Mouse (Mus musculus) cerebral cortex, adult 2 months (tissue): ENCODE results near the gene Mthfd1l.

Source experiments
- WGBS: fragments of 180-500 bp; shearing (Covaris S2); methylation state at CpG from one replicate; pipeline ENCODE4 v1.1.7; 2018; 5-methylcytosine and 5-hydroxymethylcytosine counted together

Gene Mthfd1l

GRCm38 (mm10) chr10:4083609-4084008 is 110.7 kb downstream of the Mthfd1l start:
- 82% methylated on average over 9 of the region's 9 CpGs for WGBS

GRCm38 (mm10) chr10:4084907-4085306 is 112.0 kb downstream of the Mthfd1l start:
- WGBS, result 86% methylated on average over 4 of the region's 4 CpGs

- 77% methylated on average over 7 of the region's 7 CpGs for WGBS
Measured at GRCm38 (mm10) chr10:4085363-4086141, 112.6 kb downstream of the Mthfd1l start.

GRCm38 (mm10) chr10:4087563-4087962 is 114.6 kb downstream of the Mthfd1l start:
- WGBS, result 46% methylated on average over 3 of the region's 3 CpGs

- 77% methylated on average over 7 of the region's 7 CpGs for WGBS
Measured at GRCm38 (mm10) chr10:4088744-4089414, 116.0 kb downstream of the Mthfd1l start.

GRCm38 (mm10) chr10:4089885-4090284 is 117.0 kb downstream of the Mthfd1l start:
- WGBS, result 88% methylated on average over 15 of the region's 15 CpGs

GRCm38 (mm10) chr10:4092990-4093389 is 120.1 kb downstream of the Mthfd1l start:
- 87% methylated on average over 8 of the region's 8 CpGs for WGBS

GRCm38 (mm10) chr10:4094093-4094817 is 121.3 kb downstream of the Mthfd1l start:
- WGBS, result 95% methylated on average over 9 of the region's 9 CpGs

- WGBS, result 81% methylated on average over 5 of the region's 5 CpGs
Measured at GRCm38 (mm10) chr10:4096151-4096550, 123.2 kb downstream of the Mthfd1l start.

GRCm38 (mm10) chr10:4100007-4100406 is 127.1 kb downstream of the Mthfd1l start:
- over 99% methylated on average over 6 of the region's 6 CpGs for WGBS

GRCm38 (mm10) chr10:4105676-4106528 is 133.0 kb downstream of the Mthfd1l start:
- 45% methylated on average over 10 of the region's 10 CpGs for WGBS

- WGBS, result 72% methylated on average over 7 of the region's 7 CpGs
Measured at GRCm38 (mm10) chr10:4107661-4108338, 134.9 kb downstream of the Mthfd1l start.

GRCm38 (mm10) chr10:4108462-4108861 is 135.5 kb downstream of the Mthfd1l start:
- WGBS, result 68% methylated on average over 9 of the region's 9 CpGs

GRCm38 (mm10) chr10:4111095-4111794 is 138.3 kb downstream of the Mthfd1l start:
- WGBS, result 71% methylated on average over 19 of the region's 19 CpGs

GRCm38 (mm10) chr10:4111795-4112139 is 138.8 kb downstream of the Mthfd1l start:
- WGBS, result 72% methylated on average over 8 of the region's 8 CpGs

- 35% methylated on average over 17 of the region's 17 CpGs for WGBS
Measured at GRCm38 (mm10) chr10:4112611-4113327, 139.9 kb downstream of the Mthfd1l start.

- 64% methylated on average over 5 of the region's 5 CpGs for WGBS
Measured at GRCm38 (mm10) chr10:4113328-4113658, 140.4 kb downstream of the Mthfd1l start.

GRCm38 (mm10) chr10:4117091-4117490 is 144.2 kb downstream of the Mthfd1l start:
- 71% methylated on average over 7 of the region's 7 CpGs for WGBS

GRCm38 (mm10) chr10:4119287-4119686 is 146.4 kb downstream of the Mthfd1l start:
- 81% methylated on average over 4 of the region's 4 CpGs for WGBS

- WGBS, result 57% methylated on average over 10 of the region's 10 CpGs
Measured at GRCm38 (mm10) chr10:4120708-4121107, 147.8 kb downstream of the Mthfd1l start.
